Mouse (Mus musculus) frontal cortex, postnatal 10 days (tissue): ENCODE measurements around the gene Dner.
"Not testable (repeated sequence)": the region's sequence is repeated elsewhere in the genome, so short reads cannot be mapped to it uniquely, and the experiment has no call there.

Source experiments
- DNase-seq, 2 experiments: peaks; one replicate each; pipeline ENCODE4 v3.0.0; 2022; ENCODE audit warnings: low spot score in 2 of 2, mixed read lengths in 1 of 2

Dner gene

GRCm38 (mm10) chr1:84331861-84332260 is 364.2 kb downstream of the Dner start:
- not testable (repeated sequence) for DNase-seq

- no peak for DNase-seq
Observed at GRCm38 (mm10) chr1:84325309-84325708, 370.7 kb downstream of the Dner start.

GRCm38 (mm10) chr1:84321327-84321726 is 374.7 kb downstream of the Dner start:
- no peak for DNase-seq
